Mouse (Mus musculus) brain, adult 2 months (tissue): ENCODE measurements around the gene Eftud2.

ENCODE experiments used
- DNase-seq: peaks from one replicate; pipeline ENCODE4 v3.0.0; 2011; ENCODE audit warnings: low read depth, low spot score

Gene Eftud2

GRCm38 (mm10) chr11:102880585-102881313, at the start of gene Eftud2, which contains the start of gene Ccdc103:
Gene Eftud2 (minus strand): TSS chr11:102880985.
Gene Ccdc103 (plus strand): TSS chr11:102881204.
- DNase-seq = peak; percentile 96

GRCm38 (mm10) chr11:102925351-102925717, 44.5 kb upstream of the Eftud2 start:
- peak; percentile 24 for DNase-seq

- peak; percentile 95 for DNase-seq
Measured at GRCm38 (mm10) chr11:102924557-102925350, 44.0 kb upstream of the Eftud2 start, which contains the start of gene Kif18b. Gene Kif18b (minus strand): TSS chr11:102925124.

GRCm38 (mm10) chr11:102921491-102921890, 40.7 kb upstream of the Eftud2 start:
- no peak for DNase-seq

GRCm38 (mm10) chr11:102918077-102918476, 37.3 kb upstream of the Eftud2 start:
- DNase-seq = no peak

GRCm38 (mm10) chr11:102915380-102915779, 34.6 kb upstream of the Eftud2 start:
- DNase-seq = no peak

- DNase-seq = no peak
Measured at GRCm38 (mm10) chr11:102911376-102911775, 30.6 kb upstream of the Eftud2 start.

- no peak for DNase-seq
Measured at GRCm38 (mm10) chr11:102903654-102904053, 22.9 kb upstream of the Eftud2 start.

GRCm38 (mm10) chr11:102902107-102902506, 21.3 kb upstream of the Eftud2 start:
- no peak for DNase-seq

- DNase-seq = no peak
Measured at GRCm38 (mm10) chr11:102901199-102901598, 20.4 kb upstream of the Eftud2 start.

GRCm38 (mm10) chr11:102900763-102901162, 20.0 kb upstream of the Eftud2 start, which contains the start of gene Gfap:
Gene Gfap (minus strand): TSS chr11:102900912.
- peak; percentile 92 for DNase-seq

- peak; percentile 55 for DNase-seq
Measured at GRCm38 (mm10) chr11:102898408-102898807, 17.6 kb upstream of the Eftud2 start.

- no peak for DNase-seq
Measured at GRCm38 (mm10) chr11:102896641-102897040, 15.9 kb upstream of the Eftud2 start.

GRCm38 (mm10) chr11:102895779-102896178, 15.0 kb upstream of the Eftud2 start:
- DNase-seq = no peak

GRCm38 (mm10) chr11:102894716-102895115, 13.9 kb upstream of the Eftud2 start:
- no peak for DNase-seq

- DNase-seq = peak; percentile 74
Measured at GRCm38 (mm10) chr11:102893015-102893651, 12.3 kb upstream of the Eftud2 start.

GRCm38 (mm10) chr11:102890096-102890495, 9.3 kb upstream of the Eftud2 start:
- DNase-seq = no peak

GRCm38 (mm10) chr11:102888135-102888534, 7.3 kb upstream of the Eftud2 start:
- peak; percentile 83 for DNase-seq

- DNase-seq = no peak
Measured at GRCm38 (mm10) chr11:102887433-102887832, 6.6 kb upstream of the Eftud2 start.

- peak; percentile 53 for DNase-seq
Measured at GRCm38 (mm10) chr11:102884616-102885219, 3.9 kb upstream of the Eftud2 start, which contains the start of gene Fam187a. Gene Fam187a (plus strand): TSS chr11:102885169.
